Comparison of ENCODE assay signal across 14 mouse cellular contexts in genomic region chr6:86547228-86547755, GRCm38 (mm10). TPM values are rescaled to one million over a fixed set of nuclear protein-coding genes. Genes with fewer than 3 reads are reported as not detected.
DNase-seq lines count a peak whose midpoint lies in the region; ATAC-seq and TF ChIP-seq lines count a peak whose summit lies in the region.
"Had no signal": no experiment of that assay in that cellular context is flagged by ENCODE, and none has a peak within 500 bp of the region (broad histone marks: within the 10 kb centered on the region; RNA-seq: fewer than 3 reads in every experiment).

No protein-coding gene starts in this region.

- H3K9ac ChIP-seq in heart, adult 2 months (ENCODE audit: low read depth, low read length): no peak overlapping the region
- H3K9ac ChIP-seq in lung, embryonic 15.5 days: no peak overlapping the region
- H3K9ac ChIP-seq in intestine, embryonic 14.5 days (ENCODE audit: low read length): no peak overlapping the region
- H3K9ac ChIP-seq: forebrain, embryonic 12.5 days; hindbrain, embryonic 13.5 days; neural tube, embryonic 15.5 days had no signal

- no peak for DNase-seq in heart, adult 2 months
- no peak for DNase-seq in heart, postnatal 4 days
- DNase-seq in lung, postnatal 4 days: no peak
- DNase-seq in intestine, embryonic 14.5 days (ENCODE audit: low spot score): no peak
- DNase-seq in natural killer cell, adult 2 months (ENCODE audit: low spot score in 2 of 2): peak; percentile 12 to 40
- no peak for DNase-seq in right cerebral cortex, postnatal 14 days
- no peak for DNase-seq in adrenal gland, postnatal 36 days
- DNase-seq: cerebellum, adult 8-10 months; left cerebral cortex, postnatal 4 days had no signal

- no peak for TF ChIP-seq EP300 in heart, adult 2 months (IDR thresholded peaks at IDR 0.05; ENCODE audit: insufficient read depth, low read depth, low read length)

- intact Hi-C loops in heart, adult 2 months (cut with DNase I): loop anchor here (5.0 kb wide), 2 partner anchors 35 to 50 kb away; no protein-coding TSS in a partner anchor

- no peak overlapping the region for H3K4me2 ChIP-seq in lung, embryonic 15.5 days
- H3K4me2 ChIP-seq in intestine, embryonic 14.5 days (ENCODE audit: low read length): no peak overlapping the region
- H3K4me2 ChIP-seq: forebrain, embryonic 12.5 days; hindbrain, embryonic 13.5 days; neural tube, embryonic 15.5 days had no signal

- no peak for TF ChIP-seq POLR2A in heart, adult 2 months (IDR thresholded peaks at IDR 0.05; ENCODE audit: insufficient read depth, low read depth, low read length)

- peak overlapping the region; percentile 10; the same call in 1 of the 2 replicates for H3K27ac ChIP-seq in heart, adult 2 months
- H3K27ac ChIP-seq in lung, embryonic 15.5 days: peak overlapping the region; percentile 69
- peak overlapping the region; percentile 43; the same call in 1 of the 2 replicates for H3K27ac ChIP-seq in intestine, embryonic 14.5 days (ENCODE audit: low read depth)
- H3K27ac ChIP-seq: forebrain, embryonic 12.5 days; hindbrain, embryonic 13.5 days; midbrain, embryonic 10.5 days; neural tube, embryonic 15.5 days had no signal

- no peak for ATAC-seq in lung, embryonic 15.5 days (ENCODE audit: borderline replicate concordance, extremely low read depth, low FRiP score, low TSS enrichment)
- ATAC-seq in intestine, embryonic 14.5 days (replicated peaks; ENCODE audit: low FRiP score, low TSS enrichment, low read depth): no peak

- no peaks in the 10 kb centered on the region for H3K36me3 ChIP-seq in heart, adult 2 months (ENCODE audit: control insufficient read depth, insufficient read depth, low read length)
- H3K36me3 ChIP-seq in lung, embryonic 15.5 days: peaks cover 40% of the 10 kb centered on the region
- H3K36me3 ChIP-seq in intestine, embryonic 14.5 days (ENCODE audit: control insufficient read depth, insufficient read depth, low read length): peaks cover 54% of the 10 kb centered on the region

- no peaks in the 10 kb centered on the region for H3K4me1 ChIP-seq in heart, adult 2 months (ENCODE audit: control insufficient read depth, insufficient read depth, low read length)
- peaks cover 7% of the 10 kb centered on the region; the same call in 1 of the 2 replicates for H3K4me1 ChIP-seq in lung, embryonic 15.5 days
- peaks cover 5% of the 10 kb centered on the region; the same call in 1 of the 2 replicates for H3K4me1 ChIP-seq in intestine, embryonic 14.5 days (replicated peaks; ENCODE audit: control insufficient read depth, insufficient read depth, low read length)
- H3K4me1 ChIP-seq: forebrain, embryonic 12.5 days; hindbrain, embryonic 13.5 days; neural tube, embryonic 15.5 days had no signal

- H3K79me2 ChIP-seq in heart, adult 2 months (replicated peaks; ENCODE audit: control insufficient read depth, insufficient read depth, low read length): no peaks in the 10 kb centered on the region

- 89% methylated on average over 1 of the region's 1 CpGs for WGBS in heart, adult 2 months
- 62% methylated on average over 1 of the region's 1 CpGs for WGBS in lung, embryonic 15.5 days
- 86% methylated on average over 1 of the region's 1 CpGs for WGBS in intestine, embryonic 14.5 days

- no peak for TF ChIP-seq CTCF in heart, adult 2 months (IDR thresholded peaks at IDR 0.05)

- H3K9me3 ChIP-seq in lung, embryonic 15.5 days: no peaks in the 10 kb centered on the region
- H3K9me3 ChIP-seq in intestine, embryonic 14.5 days (ENCODE audit: control insufficient read depth, low read length): no peaks in the 10 kb centered on the region
- H3K9me3 ChIP-seq: forebrain, embryonic 12.5 days; hindbrain, embryonic 13.5 days; midbrain, embryonic 10.5 days; neural tube, embryonic 15.5 days had no signal

- no peak overlapping the region for H3K4me3 ChIP-seq in heart, adult 2 months
- H3K4me3 ChIP-seq in lung, embryonic 15.5 days: no peak overlapping the region
- no peak overlapping the region for H3K4me3 ChIP-seq in intestine, embryonic 14.5 days (ENCODE audit: low read depth, low read length)
- H3K4me3 ChIP-seq: forebrain, embryonic 12.5 days; hindbrain, embryonic 13.5 days; midbrain, embryonic 10.5 days; neural tube, embryonic 15.5 days had no signal

- no peaks in the 10 kb centered on the region for H3K27me3 ChIP-seq in heart, adult 2 months (ENCODE audit: control insufficient read depth, insufficient read depth, low read length)
- H3K27me3 ChIP-seq in lung, embryonic 15.5 days: no peaks in the 10 kb centered on the region
- no peaks in the 10 kb centered on the region for H3K27me3 ChIP-seq in intestine, embryonic 14.5 days (replicated peaks; ENCODE audit: control insufficient read depth, insufficient read depth, low read length)
- H3K27me3 ChIP-seq: forebrain, embryonic 12.5 days; hindbrain, embryonic 13.5 days; neural tube, embryonic 15.5 days had no signal

RNA-seq across cellular contexts. Expression of gene Pcbp1, which starts 21.2 kb away (rescaled TPM):
- total RNA-seq in heart, adult 2 months (2021): 100 to 1,000 TPM; 155 to 164 TPM
- polyA plus RNA-seq in heart, adult 2 months (2012; rRNA removed): 72.9 and 85.8 TPM in 2 replicates
- total RNA-seq in heart, postnatal 4 days (2021): 100 to 1,000 TPM; 227 to 230 TPM
- 554 and 556 TPM in 2 replicates for polyA plus RNA-seq in lung, embryonic 15.5 days (2015; fragmentation: Nextera tagmentation; extraction: Ambion mirVana)
- 261 and 405 TPM in 2 replicates for polyA plus RNA-seq in intestine, embryonic 14.5 days (2014; fragmentation: Nextera tagmentation; extraction: Ambion mirVana)
- 100 to 1,000 TPM; 316 to 364 TPM for total RNA-seq in adrenal gland, postnatal 36 days (2021)

Comparison
In these comparisons a context has a peak if more than half of its experiments do, and no peak if none do; other contexts are left out.
1. DNase-seq: peak in natural killer cell, adult 2 months (2 of 2); none in heart, adult 2 months (0 of 2), heart, postnatal 4 days (single experiment), lung, postnatal 4 days (0 of 2), intestine, embryonic 14.5 days (single experiment), right cerebral cortex, postnatal 14 days (single experiment) and adrenal gland, postnatal 36 days (0 of 2).
2. H3K27ac ChIP-seq: peak in every context shown above with its lines; median percentile 69 in lung, embryonic 15.5 days; 43 in intestine, embryonic 14.5 days; 10 in heart, adult 2 months.